Mouse (Mus musculus) gastrocnemius, adult 2 months (tissue): Measurements from ENCODE around the gene Tubgcp4. TPM values are rescaled to one million over a fixed set of nuclear protein-coding genes. Genes with fewer than 3 reads are reported as not detected.

Experiments used
- DNase-seq: peaks from one replicate; pipeline ENCODE4 v3.0.0; 2022
- H3K27ac ChIP-seq: fragments of 200-600 bp; 2 replicates; pipeline ENCODE4 v1.8.1; 2022; ENCODE audit warnings: mild to moderate bottlenecking
- H3K4me3 ChIP-seq: fragments of 200-600 bp; 2 replicates; pipeline ENCODE4 v1.8.1; 2022; ENCODE audit warnings: mild to moderate bottlenecking, moderate library complexity
- CTCF ChIP-seq: fragments of 200-600 bp; IDR thresholded peaks from 2 replicates; pipeline ENCODE4 v1.8.1; 2022; ENCODE audit warnings: antibody characterized with exemption, mild to moderate bottlenecking, moderate library complexity
- intact Hi-C: fragments of 180-260 bp; cut with DNase I; formaldehyde crosslinking; loops from one replicate; pipeline ENCODE4 v1.15.1; 2025
- total RNA-seq, 2 experiments: library from RNA; stranded (reverse); gene quantifications; 2 replicates each; pipeline ENCODE4 v1.2.3; 2021

Gene Tubgcp4
- total RNA-seq, 2 experiments from 2014 or later: 10.3 to 10.9 TPM

DNA sequence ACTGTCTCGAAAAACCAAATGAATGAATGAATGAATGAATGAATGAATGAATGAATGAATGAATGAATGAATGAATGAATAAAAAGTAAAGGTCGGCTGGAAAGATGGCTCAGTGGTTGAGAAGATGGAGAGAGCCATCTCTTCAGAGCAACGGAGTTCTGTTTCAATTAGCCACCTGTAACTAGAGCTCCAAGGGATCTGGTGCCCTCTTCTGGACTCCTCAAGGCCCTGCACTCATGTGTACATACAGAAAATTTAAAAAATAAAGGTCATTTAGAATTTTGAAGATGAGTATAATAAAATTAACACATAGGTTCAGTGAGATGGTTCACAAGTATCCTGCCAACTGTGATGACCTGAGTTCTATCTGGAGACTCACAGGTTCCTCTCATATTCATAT, 17.4 kb upstream of the Tubgcp4 start:
- no peak for DNase-seq
- Histone ChIP-seq H3K27ac (no peak overlapping the region), H3K4me3 (no peak overlapping the region)
- peak; percentile 42 for TF ChIP-seq CTCF
- intact Hi-C loops: no loop called here

DNA sequence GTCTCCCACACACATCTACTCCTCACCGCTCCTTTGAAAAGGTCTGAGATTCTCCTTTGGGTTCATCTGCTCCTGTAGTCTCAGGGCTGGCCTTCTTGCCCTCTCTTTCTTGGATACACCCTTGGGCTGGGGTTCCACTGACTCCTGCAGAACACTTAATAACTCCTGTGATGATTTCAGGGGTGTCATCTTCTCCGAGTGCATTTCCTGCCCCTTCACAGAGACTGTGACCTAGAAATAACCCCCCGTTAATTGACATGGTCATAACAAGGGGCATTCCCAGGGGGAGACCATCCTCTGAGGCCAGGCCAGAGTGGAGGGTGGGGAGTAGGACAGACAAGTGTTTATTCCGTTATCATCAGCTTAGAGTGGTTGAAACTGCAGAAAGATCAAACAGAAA, 1.3 kb upstream of the Tubgcp4 start:
- H3K27ac ChIP-seq: no peak overlapping the region
- no peak for DNase-seq
- H3K4me3 ChIP-seq: peak overlapping the region; percentile 94
- intact Hi-C loops: no loop called here
- TF ChIP-seq CTCF: no peak

GRCm38 (mm10) chr2:121169902-121170301, 552 bp upstream of the Tubgcp4 start:
- peak; percentile 54 for DNase-seq
- no peak for TF ChIP-seq CTCF
- intact Hi-C loops: no loop called here
- peak overlapping the region; percentile 91 for H3K27ac ChIP-seq
- H3K4me3 ChIP-seq: peak overlapping the region; percentile 94

GRCm38 (mm10) chr2:121170980-121171742, 707 bp downstream of the Tubgcp4 start, which contains the start of gene Zscan29:
Gene Zscan29, minus strand, starts transcription at chr2:121171125.
- Histone ChIP-seq H3K4me3 (peak within 1 kb of the TSS; percentile 94), H3K27ac (peak within 1 kb of the TSS; percentile 91)
- intact Hi-C loops: no loop called here
- peak; percentile 27; the same call in 1 of the 2 replicates for TF ChIP-seq CTCF
- DNase-seq: peak; percentile 95

DNA sequence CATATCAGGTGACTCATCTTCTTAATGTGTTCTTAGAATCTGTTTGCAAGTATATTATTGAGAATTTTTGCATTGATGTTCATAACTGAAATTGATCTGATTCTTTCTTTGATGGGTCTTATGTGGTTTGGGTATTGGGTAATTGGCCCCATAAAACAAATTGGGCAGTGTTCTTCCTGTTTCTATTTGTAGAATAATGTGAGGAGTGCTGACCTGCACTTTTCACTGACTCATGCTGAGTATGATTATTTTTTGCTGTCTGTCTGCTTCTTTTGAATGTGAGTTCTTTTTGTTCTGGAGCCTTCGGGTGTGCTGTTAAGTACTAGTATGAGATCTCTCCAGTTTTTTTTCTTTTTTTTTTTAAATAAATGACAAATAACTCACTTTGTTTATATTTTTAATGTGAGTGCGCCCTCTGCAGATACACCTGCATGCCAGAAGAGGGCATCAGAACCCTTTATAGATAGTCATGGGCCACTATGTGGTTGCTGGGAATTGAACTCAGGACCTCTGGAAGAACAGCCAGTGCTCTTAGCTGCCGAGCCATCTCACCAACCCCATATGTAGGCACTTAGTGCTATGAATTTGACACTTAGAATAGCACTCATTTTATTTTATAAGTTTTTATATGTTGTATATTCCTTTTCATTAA, 8.5 kb downstream of the Tubgcp4 start:
- peak; percentile 42 for TF ChIP-seq CTCF
- intact Hi-C loops: no loop called here
- no peak for DNase-seq
- H3K4me3 ChIP-seq: no peak overlapping the region
- peak overlapping the region; percentile 46 for H3K27ac ChIP-seq

DNA sequence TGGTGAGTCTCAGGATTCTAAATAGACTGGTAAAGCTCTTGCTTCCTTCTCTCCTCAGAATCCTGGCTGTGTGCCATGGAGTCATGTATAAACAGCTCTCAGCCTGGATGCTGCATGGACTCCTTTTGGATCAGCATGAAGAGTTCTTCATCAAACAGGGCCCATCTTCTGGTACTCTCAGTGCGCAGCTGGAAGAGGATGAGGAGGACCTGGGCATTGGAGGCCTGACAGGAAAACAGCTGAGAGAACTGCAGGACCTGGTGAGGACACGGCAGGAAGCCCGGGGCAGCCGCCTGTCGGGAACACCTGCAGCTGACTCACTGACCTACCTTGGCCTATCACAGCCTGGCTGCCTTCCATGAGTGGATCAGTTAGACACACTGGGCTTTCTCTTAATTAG, 13.0 kb downstream of the Tubgcp4 start:
- no peak for DNase-seq
- H3K27ac ChIP-seq: no peak overlapping the region
- H3K4me3 ChIP-seq: no peak overlapping the region
- TF ChIP-seq CTCF: no peak
- intact Hi-C loops: no loop called here

- Histone ChIP-seq H3K4me3 (no peak overlapping the region), H3K27ac (no peak overlapping the region)
- intact Hi-C loops: no loop called here
- DNase-seq: no peak
- TF ChIP-seq CTCF: no peak
Measured at GRCm38 (mm10) chr2:121184142-121184541, 13.7 kb downstream of the Tubgcp4 start.

- intact Hi-C loops: no loop called here
- TF ChIP-seq CTCF: peak; percentile 27; the same call in 1 of the 2 replicates
- no peak for DNase-seq
- Histone ChIP-seq H3K4me3 (no peak overlapping the region), H3K27ac (no peak overlapping the region)
Measured at GRCm38 (mm10) chr2:121188530-121188929, 18.1 kb downstream of the Tubgcp4 start.

GRCm38 (mm10) chr2:121195466-121195865, 25.0 kb downstream of the Tubgcp4 start:
- H3K4me3 ChIP-seq: no peak overlapping the region
- no peak overlapping the region for H3K27ac ChIP-seq
- intact Hi-C loops: no loop called here
- TF ChIP-seq CTCF: no peak
- no peak for DNase-seq

- intact Hi-C loops: no loop called here
- no peak for DNase-seq
- Histone ChIP-seq H3K4me3 (no peak overlapping the region), H3K27ac (no peak overlapping the region)
- no peak for TF ChIP-seq CTCF
Measured at GRCm38 (mm10) chr2:121204276-121204675, 33.8 kb downstream of the Tubgcp4 start.

GRCm38 (mm10) chr2:121206541-121206940, 36.1 kb downstream of the Tubgcp4 start:
- no peak overlapping the region for H3K4me3 ChIP-seq
- intact Hi-C loops: no loop called here
- no peak for TF ChIP-seq CTCF
- H3K27ac ChIP-seq: no peak overlapping the region
- DNase-seq: no peak

DNA sequence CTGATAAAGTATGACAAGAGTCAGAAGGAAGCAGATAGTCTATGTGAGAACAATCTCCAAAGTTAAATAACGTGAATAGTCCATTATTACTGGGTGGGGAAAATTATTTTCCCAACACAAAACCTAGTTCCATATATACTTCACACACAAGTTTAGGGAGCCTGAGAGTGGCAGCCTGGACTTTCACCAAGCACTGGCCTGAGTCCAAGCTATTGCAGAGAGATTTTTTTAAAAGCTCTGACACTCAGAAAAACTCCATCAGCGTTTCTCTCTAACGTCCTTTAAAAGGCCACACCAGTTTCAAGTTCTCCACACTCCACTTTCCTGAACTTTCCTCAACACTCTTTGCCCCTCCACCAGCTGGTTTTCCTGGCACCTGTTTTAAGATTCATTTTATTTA, 44.0 kb downstream of the Tubgcp4 start:
- intact Hi-C loops: no loop called here
- TF ChIP-seq CTCF: no peak
- no peak overlapping the region for H3K4me3 ChIP-seq
- no peak overlapping the region for H3K27ac ChIP-seq
- no peak for DNase-seq

DNA sequence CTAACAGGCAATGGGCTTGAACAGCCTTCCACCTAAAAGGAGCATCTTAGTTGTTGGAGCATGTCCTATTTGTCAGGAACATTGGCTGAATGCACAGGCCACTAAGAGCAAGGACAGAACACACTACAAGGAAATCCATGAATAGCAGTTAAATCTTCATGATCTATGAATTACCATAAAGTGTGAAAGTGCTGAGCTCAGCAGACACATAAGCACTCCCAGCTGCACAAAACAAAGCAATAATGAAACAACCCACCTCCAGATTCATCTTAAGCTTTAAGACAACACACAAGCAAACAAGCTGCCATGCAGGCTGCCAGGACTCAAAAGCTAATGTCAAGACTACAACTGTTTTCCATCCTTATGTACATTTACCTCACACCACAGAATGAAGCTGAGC, 48.7 kb downstream of the Tubgcp4 start:
- no peak for TF ChIP-seq CTCF
- DNase-seq: no peak
- intact Hi-C loops: no loop called here
- Histone ChIP-seq H3K4me3 (no peak overlapping the region), H3K27ac (no peak overlapping the region)
